Mouse (Mus musculus): Measurements from ENCODE around the gene Esr1. TPM values are rescaled to one million over a fixed set of nuclear protein-coding genes. Genes with fewer than 3 reads are reported as not detected.

Gene Esr1
- polyA plus RNA-seq, 2 experiments, result 0.06 to 0.29 TPM

GRCm38 (mm10) chr10:4838099-4838498, 226.7 kb downstream of the Esr1 start:
- no peak for TF ChIP-seq CTCF (IDR thresholded peaks at IDR 0.05; ENCODE audit: low read depth)
- no peak overlapping the region for H3K4me2 ChIP-seq (ENCODE audit: low read depth)
- H3K36me3 ChIP-seq (replicated peaks; ENCODE audit: control insufficient read depth, insufficient read depth, low read depth), result no peaks in the 10 kb centered on the region
- no peaks in the 10 kb centered on the region for H3K4me1 ChIP-seq (replicated peaks; ENCODE audit: control insufficient read depth in 2 of 2, insufficient read depth in 2 of 2, low read length in 1 of 2)
- no peak for ATAC-seq (ENCODE audit: insufficient read depth)
- H3K27ac ChIP-seq, result no peak overlapping the region
- no peaks in the 10 kb centered on the region for H3K9me3 ChIP-seq (ENCODE audit: control insufficient read depth, low read length)
- no peak for DNase-seq (ENCODE audit: low read depth in 3 of 3, low spot score in 3 of 3)
- H3K4me3 ChIP-seq (ENCODE audit: insufficient read depth in 1 of 2, low read depth in 2 of 2, low read length in 2 of 2), result no peak overlapping the region
- H3K27me3 ChIP-seq (ENCODE audit: control insufficient read depth, insufficient read depth, low read length), result no peaks in the 10 kb centered on the region
- WGBS (ENCODE audit: insufficient replicate concordance), result 67% methylated on average over 4 of the region's 4 CpGs
- H3K9ac ChIP-seq (replicated peaks), result no peak overlapping the region

GRCm38 (mm10) chr10:4841039-4841438, 229.6 kb downstream of the Esr1 start:
- Histone ChIP-seq H3K9ac (replicated peaks) (no peak overlapping the region), H3K27ac (no peak overlapping the region), H3K27me3 (ENCODE audit: control insufficient read depth, insufficient read depth, low read length) (no peaks in the 10 kb centered on the region), H3K9me3 (ENCODE audit: control insufficient read depth, low read length) (no peaks in the 10 kb centered on the region), H3K36me3 (replicated peaks; ENCODE audit: control insufficient read depth, insufficient read depth, low read depth) (no peaks in the 10 kb centered on the region), H3K4me2 (ENCODE audit: low read depth) (no peak overlapping the region), H3K4me1 (replicated peaks; ENCODE audit: control insufficient read depth in 2 of 2, insufficient read depth in 2 of 2, low read length in 1 of 2) (no peaks in the 10 kb centered on the region), H3K4me3 (ENCODE audit: insufficient read depth in 1 of 2, low read depth in 2 of 2, low read length in 2 of 2) (no peak overlapping the region)
- ATAC-seq (ENCODE audit: insufficient read depth), result no peak
- DNase-seq (ENCODE audit: low read depth in 3 of 3, low spot score in 3 of 3), result no peak
- TF ChIP-seq EP300 (IDR thresholded peaks at IDR 0.05; ENCODE audit: low read depth) (no peak), CTCF (IDR thresholded peaks at IDR 0.05; ENCODE audit: low read depth) (no peak)

GRCm38 (mm10) chr10:4847523-4847922, 236.1 kb downstream of the Esr1 start:
- TF ChIP-seq EP300 (IDR thresholded peaks at IDR 0.05; ENCODE audit: low read depth), result no peak
- no peak for TF ChIP-seq CTCF (IDR thresholded peaks at IDR 0.05; ENCODE audit: low read depth)
- WGBS (ENCODE audit: insufficient replicate concordance), result 51% methylated on average over 2 of the region's 2 CpGs
- H3K9me3 ChIP-seq (ENCODE audit: control insufficient read depth, low read length), result no peaks in the 10 kb centered on the region
- no peak overlapping the region for H3K9ac ChIP-seq (replicated peaks)
- H3K4me1 ChIP-seq (replicated peaks; ENCODE audit: control insufficient read depth in 2 of 2, insufficient read depth in 2 of 2, low read length in 1 of 2), result no peaks in the 10 kb centered on the region
- no peaks in the 10 kb centered on the region for H3K27me3 ChIP-seq (ENCODE audit: control insufficient read depth, insufficient read depth, low read length)
- no peak overlapping the region for H3K4me2 ChIP-seq (ENCODE audit: low read depth)
- H3K4me3 ChIP-seq (ENCODE audit: insufficient read depth in 1 of 2, low read depth in 2 of 2, low read length in 2 of 2), result no peak overlapping the region
- H3K36me3 ChIP-seq (replicated peaks; ENCODE audit: control insufficient read depth, insufficient read depth, low read depth), result no peaks in the 10 kb centered on the region
- H3K27ac ChIP-seq, result no peak overlapping the region
- DNase-seq (ENCODE audit: low read depth in 3 of 3, low spot score in 3 of 3) (no peak), ATAC-seq (ENCODE audit: insufficient read depth) (no peak)

GRCm38 (mm10) chr10:4849881-4850280, 238.5 kb downstream of the Esr1 start:
- H3K9ac ChIP-seq (replicated peaks), result no peak overlapping the region
- no peaks in the 10 kb centered on the region for H3K36me3 ChIP-seq (replicated peaks; ENCODE audit: control insufficient read depth, insufficient read depth, low read depth)
- no peak overlapping the region for H3K27ac ChIP-seq
- H3K4me1 ChIP-seq (replicated peaks; ENCODE audit: control insufficient read depth in 2 of 2, insufficient read depth in 2 of 2, low read length in 1 of 2), result no peaks in the 10 kb centered on the region
- no peak overlapping the region for H3K4me2 ChIP-seq (ENCODE audit: low read depth)
- TF ChIP-seq EP300 (IDR thresholded peaks at IDR 0.05; ENCODE audit: low read depth) (no peak), CTCF (IDR thresholded peaks at IDR 0.05; ENCODE audit: low read depth) (no peak)
- WGBS (ENCODE audit: insufficient replicate concordance), result 63% methylated on average over 3 of the region's 3 CpGs
- no peak overlapping the region for H3K4me3 ChIP-seq (ENCODE audit: insufficient read depth in 1 of 2, low read depth in 2 of 2, low read length in 2 of 2)
- DNase-seq (ENCODE audit: low read depth in 3 of 3, low spot score in 3 of 3) (no peak), ATAC-seq (ENCODE audit: insufficient read depth) (no peak)
- no peaks in the 10 kb centered on the region for H3K27me3 ChIP-seq (ENCODE audit: control insufficient read depth, insufficient read depth, low read length)
- no peaks in the 10 kb centered on the region for H3K9me3 ChIP-seq (ENCODE audit: control insufficient read depth, low read length)

GRCm38 (mm10) chr10:4875076-4875737, 263.8 kb downstream of the Esr1 start:
- ATAC-seq (ENCODE audit: insufficient read depth) (no peak), DNase-seq (ENCODE audit: low read depth in 3 of 3, low spot score in 3 of 3) (no peak)
- H3K4me1 ChIP-seq (replicated peaks; ENCODE audit: control insufficient read depth in 2 of 2, insufficient read depth in 2 of 2, low read length in 1 of 2), result no peaks in the 10 kb centered on the region
- no peak overlapping the region for H3K27ac ChIP-seq
- WGBS (ENCODE audit: insufficient replicate concordance), result 60% methylated on average over 8 of the region's 8 CpGs
- no peak overlapping the region for H3K4me2 ChIP-seq (ENCODE audit: low read depth)
- H3K36me3 ChIP-seq (replicated peaks; ENCODE audit: control insufficient read depth, insufficient read depth, low read depth), result no peaks in the 10 kb centered on the region
- TF ChIP-seq CTCF (IDR thresholded peaks at IDR 0.05; ENCODE audit: low read depth) (no peak), EP300 (IDR thresholded peaks at IDR 0.05; ENCODE audit: low read depth) (no peak)
- no peak overlapping the region for H3K9ac ChIP-seq (replicated peaks)
- no peaks in the 10 kb centered on the region for H3K27me3 ChIP-seq (ENCODE audit: control insufficient read depth, insufficient read depth, low read length)
- H3K4me3 ChIP-seq (ENCODE audit: insufficient read depth in 1 of 2, low read depth in 2 of 2, low read length in 2 of 2), result no peak overlapping the region
- H3K9me3 ChIP-seq (ENCODE audit: control insufficient read depth, low read length), result no peaks in the 10 kb centered on the region
